Mouse (Mus musculus) neural tube, postnatal 0 days (tissue): ENCODE results near the gene Hist1h2ao. TPM values are rescaled to one million over a fixed set of nuclear protein-coding genes. Genes with fewer than 3 reads are reported as not detected.

Experiments
- microRNA-seq: library from miRNA; unstranded; fragments of <30 nt; microRNA quantifications from one replicate; pipeline ENCODE4, GENCODE M21; 2016
- polyA plus RNA-seq: library from polyadenylated mRNA; unstranded; fragments of >200 nt; fragmentation: Nextera tagmentation; extraction: Ambion mirVana; gene quantifications from 2 replicates; pipeline ENCODE4 v1.2.1, GENCODE M21; 2015

Gene Hist1h2ao
- polyA plus RNA-seq: not detected in 2 replicates

DNA sequence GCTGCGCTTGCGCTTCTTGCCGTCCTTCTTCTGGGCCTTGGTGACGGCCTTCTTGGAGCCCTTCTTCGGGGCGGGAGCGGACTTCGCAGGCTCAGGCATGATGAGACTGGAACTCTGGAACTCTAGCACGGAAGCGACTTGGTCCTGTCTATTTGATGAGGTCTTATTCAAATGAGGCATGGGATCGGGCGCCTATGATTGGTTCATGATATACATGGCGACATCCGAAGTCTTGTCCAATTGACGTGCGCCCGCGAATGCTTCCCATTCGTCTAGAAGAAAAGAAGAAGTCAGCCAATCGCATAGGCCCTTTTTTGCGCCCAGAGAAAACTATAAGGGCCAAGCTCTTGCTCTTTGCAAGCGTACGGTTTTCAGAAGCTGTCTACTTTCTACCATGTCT lies at the start of gene Hist1h2ao, which contains the start of gene Hist1h2bq:
Gene Hist1h2ao (plus strand): TSS at position 393 of the 400 bp plus-strand sequence.
Gene Hist1h2bq (minus strand): TSS at position 125 of the 400 bp plus-strand sequence.

DNA sequence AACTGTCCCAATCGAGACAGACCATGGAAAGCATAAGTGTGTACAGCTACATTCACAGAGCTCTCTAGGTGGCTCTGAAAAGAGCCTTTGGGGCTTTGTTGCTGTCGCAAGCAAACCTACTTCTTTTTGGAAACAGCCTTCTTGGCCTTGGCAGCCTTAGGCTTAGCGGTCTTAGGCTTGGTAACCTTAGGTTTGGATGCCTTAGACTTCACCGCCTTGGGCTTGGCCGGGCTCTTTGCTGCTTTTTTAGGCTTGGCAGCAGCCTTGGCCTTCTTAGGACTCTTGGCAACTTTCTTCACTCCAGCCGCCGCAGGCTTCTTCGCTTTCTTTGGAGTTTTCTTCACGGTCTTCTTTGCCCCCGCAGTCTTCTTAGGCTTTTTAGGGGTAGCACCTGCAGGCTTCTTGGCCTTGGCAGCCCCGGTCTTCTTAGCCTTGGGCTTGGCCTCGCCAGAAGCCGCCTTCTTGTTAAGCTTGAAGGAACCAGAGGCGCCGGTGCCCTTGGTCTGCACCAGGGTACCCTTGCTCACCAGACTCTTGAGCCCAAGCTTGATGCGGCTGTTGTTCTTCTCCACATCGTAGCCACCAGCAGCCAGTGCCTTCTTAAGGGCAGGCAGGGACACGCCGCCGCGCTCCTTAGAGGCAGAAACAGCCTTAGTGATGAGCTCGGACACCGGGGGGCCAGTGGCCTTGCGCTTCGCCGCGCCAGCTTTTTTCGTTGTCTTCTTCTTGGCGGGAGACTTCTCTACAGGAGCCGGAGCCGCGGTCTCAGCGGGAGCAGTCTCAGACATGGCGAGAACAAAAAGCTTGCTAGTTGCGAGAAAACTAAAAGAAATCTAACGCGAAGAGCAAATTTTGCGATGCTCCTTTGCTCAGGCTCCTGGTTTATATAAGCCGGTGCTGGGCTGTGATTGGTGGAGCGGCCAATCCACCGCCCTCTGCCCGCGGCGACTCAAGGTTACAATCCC lies 30.2 kb upstream of the Hist1h2ao start, which contains the start of gene Hist1h1b:
Gene Hist1h1b (minus strand): TSS at position 859 of the 965 bp plus-strand sequence.

DNA sequence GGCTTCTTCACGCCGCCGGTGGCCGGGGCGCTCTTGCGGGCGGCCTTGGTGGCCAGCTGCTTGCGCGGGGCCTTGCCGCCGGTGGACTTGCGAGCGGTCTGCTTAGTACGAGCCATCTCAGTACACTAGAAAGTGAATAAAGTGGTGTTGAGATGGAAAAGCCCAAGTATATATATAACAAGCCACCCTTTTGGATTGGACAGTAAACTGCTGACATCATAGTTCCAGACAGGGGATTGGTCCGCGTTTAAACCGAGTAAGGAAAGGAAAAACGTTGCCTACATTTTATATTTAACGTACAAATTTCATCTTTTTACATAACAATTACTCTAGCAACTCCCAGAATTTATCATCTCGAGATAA lies 27.0 kb upstream of the Hist1h2ao start, which contains the start of gene Hist1h3i:
Gene Hist1h3i (minus strand): TSS at position 116 of the 363 bp plus-strand sequence.

DNA sequence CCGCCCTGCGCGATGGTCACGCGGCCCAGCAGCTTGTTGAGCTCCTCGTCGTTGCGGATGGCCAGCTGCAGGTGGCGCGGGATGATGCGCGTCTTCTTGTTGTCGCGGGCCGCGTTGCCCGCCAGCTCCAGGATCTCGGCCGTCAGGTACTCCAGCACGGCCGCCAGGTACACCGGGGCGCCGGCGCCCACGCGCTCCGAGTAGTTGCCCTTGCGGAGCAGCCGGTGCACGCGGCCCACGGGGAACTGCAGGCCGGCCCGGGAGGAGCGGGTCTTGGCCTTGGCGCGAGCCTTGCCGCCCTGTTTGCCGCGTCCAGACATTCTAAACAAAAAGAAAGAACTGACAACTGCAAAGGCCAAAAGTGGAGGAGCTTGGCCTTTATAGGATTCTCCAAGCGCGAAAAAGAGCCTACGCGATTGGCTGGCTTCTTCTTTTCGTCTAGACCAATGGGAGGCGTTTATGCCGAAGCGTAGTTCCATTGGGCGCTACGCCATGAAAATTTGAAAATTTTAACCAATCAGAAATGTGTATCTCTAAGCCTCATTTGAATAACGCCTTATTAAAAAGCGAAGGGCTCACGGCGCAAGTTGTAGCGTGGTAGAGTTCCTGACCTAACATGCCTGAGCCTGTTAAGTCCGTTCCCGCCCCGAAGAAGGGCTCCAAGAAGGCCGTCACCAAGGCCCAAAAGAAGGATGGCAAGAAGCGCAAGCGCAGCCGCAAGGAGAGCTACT lies 23.2 kb upstream of the Hist1h2ao start, which contains the start of the genes Hist1h2an and Hist1h2bp:
Gene Hist1h2an (minus strand): TSS at position 320 of the 731 bp plus-strand sequence.
Gene Hist1h2bp (plus strand): TSS at position 563 of the 731 bp plus-strand sequence.

DNA sequence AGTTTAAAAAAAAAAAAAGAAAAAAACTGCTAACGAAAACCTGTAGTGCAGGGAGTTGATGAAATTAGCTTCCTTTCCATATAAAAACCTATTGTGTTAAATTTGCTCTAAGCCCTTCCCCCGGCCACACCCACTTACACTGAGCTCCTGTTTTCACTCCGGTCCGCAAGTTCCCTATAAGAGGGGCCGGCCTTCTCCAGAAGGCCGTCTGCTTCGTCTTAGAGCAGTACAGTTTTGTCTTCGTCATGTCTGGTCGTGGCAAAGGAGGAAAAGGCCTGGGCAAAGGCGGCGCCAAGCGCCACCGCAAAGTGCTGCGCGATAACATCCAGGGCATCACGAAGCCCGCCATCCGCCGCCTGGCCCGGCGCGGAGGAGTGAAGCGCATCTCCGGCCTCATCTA lies 1.3 kb downstream of the Hist1h2ao start, which contains the start of gene Hist1h4m:
Gene Hist1h4m (plus strand): TSS at position 208 of the 400 bp plus-strand sequence.

DNA sequence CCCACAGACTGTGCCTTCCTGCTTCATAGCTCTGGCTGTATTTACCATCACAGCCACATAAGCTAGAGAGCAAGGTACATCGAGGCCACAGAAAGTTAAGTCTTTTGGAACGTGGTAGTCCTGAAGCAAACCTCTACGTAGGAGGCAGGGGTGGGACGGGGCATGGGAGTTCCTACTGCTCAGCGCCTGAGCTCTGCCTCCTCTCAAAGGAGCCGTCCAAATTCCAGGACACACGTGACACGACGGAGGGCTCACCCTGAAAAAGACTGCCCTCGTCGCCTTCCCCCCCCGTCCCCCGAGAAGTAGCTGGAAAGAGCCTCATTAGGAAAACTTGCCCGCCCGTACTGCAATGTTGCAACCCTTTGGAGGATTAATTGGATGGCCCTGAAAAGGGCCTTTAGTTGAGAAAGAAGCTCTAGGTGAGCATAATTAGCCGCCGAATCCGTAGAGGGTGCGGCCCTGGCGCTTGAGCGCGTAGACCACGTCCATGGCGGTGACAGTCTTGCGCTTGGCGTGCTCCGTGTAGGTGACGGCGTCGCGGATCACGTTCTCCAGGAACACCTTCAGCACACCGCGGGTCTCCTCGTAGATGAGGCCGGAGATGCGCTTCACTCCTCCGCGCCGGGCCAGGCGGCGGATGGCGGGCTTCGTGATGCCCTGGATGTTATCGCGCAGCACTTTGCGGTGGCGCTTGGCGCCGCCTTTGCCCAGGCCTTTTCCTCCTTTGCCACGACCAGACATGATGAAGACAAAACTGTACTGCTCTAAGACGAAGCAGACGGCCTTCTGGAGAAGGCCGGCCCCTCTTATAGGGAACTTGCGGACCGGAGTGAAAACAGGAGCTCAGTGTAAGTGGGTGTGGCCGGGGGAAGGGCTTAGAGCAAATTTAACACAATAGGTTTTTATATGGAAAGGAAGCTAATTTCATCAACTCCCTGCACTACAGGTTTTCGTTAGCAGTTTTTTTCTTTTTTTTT lies 21.4 kb downstream of the Hist1h2ao start, which contains the start of gene Hist1h4n:
Gene Hist1h4n (minus strand): TSS at position 779 of the 977 bp plus-strand sequence.

DNA sequence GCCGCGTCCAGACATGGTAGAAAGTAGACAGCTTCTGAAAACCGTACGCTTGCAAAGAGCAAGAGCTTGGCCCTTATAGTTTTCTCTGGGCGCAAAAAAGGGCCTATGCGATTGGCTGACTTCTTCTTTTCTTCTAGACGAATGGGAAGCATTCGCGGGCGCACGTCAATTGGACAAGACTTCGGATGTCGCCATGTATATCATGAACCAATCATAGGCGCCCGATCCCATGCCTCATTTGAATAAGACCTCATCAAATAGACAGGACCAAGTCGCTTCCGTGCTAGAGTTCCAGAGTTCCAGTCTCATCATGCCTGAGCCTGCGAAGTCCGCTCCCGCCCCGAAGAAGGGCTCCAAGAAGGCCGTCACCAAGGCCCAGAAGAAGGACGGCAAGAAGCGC lies 23.2 kb downstream of the Hist1h2ao start, which contains the start of the genes Hist1h2ap and Hist1h2br:
Gene Hist1h2ap (minus strand): TSS at position 47 of the 400 bp plus-strand sequence.
Gene Hist1h2br (plus strand): TSS at position 283 of the 400 bp plus-strand sequence.

Small RNA genes lying within 50 kb of the gene (microRNA-seq; reads per million reads assigned to microRNA genes)
- gene Gm19658: not detected
- gene Gm44346: not detected
- not detected for gene Gm44466

Other genes starting within 250 kb of the Hist1h2ao start
- gene Olfr1364, start 228.7 kb upstream of the Hist1h2ao start, polyA plus RNA-seq: not detected in 2 replicates
- gene Olfr1362, start 196.4 kb upstream of the Hist1h2ao start, polyA plus RNA-seq: not detected in 2 replicates
- not detected in 2 replicates for gene Olfr11, start 167.9 kb upstream of the Hist1h2ao start, polyA plus RNA-seq
- gene Olfr1361, start 147.1 kb upstream of the Hist1h2ao start, polyA plus RNA-seq: not detected in 2 replicates
- not detected in 2 replicates for gene Olfr1360, start 133.1 kb upstream of the Hist1h2ao start, polyA plus RNA-seq
- not detected in 2 replicates for gene Olfr1359, start 112.4 kb upstream of the Hist1h2ao start, polyA plus RNA-seq
- not detected in 2 replicates for gene Hist1h2bl, start 94.3 kb upstream of the Hist1h2ao start, polyA plus RNA-seq
- 2.3 and 6.6 TPM in 2 replicates for gene Hist1h2ai, start 94.0 kb upstream of the Hist1h2ao start, polyA plus RNA-seq
- gene Hist1h3h, start 92.8 kb upstream of the Hist1h2ao start, polyA plus RNA-seq: 0.86 TPM in 1 of 2 replicates, not detected in the other
- 0.49 TPM in 1 of 2 replicates, not detected in the other for gene Hist1h2bm, start 88.4 kb upstream of the Hist1h2ao start, polyA plus RNA-seq
- 0.21 TPM in 1 of 2 replicates, not detected in the other for gene Hist1h4j, start 75.4 kb upstream of the Hist1h2ao start, polyA plus RNA-seq
- gene Hist1h4k, start 60.0 kb upstream of the Hist1h2ao start, polyA plus RNA-seq: 1.3 and 1.8 TPM in 2 replicates
- 3.2 and 4.2 TPM in 2 replicates for gene Hist1h2ak, start 56.6 kb upstream of the Hist1h2ao start, polyA plus RNA-seq
- gene Hist1h2bn, start 56.3 kb upstream of the Hist1h2ao start, polyA plus RNA-seq: 0.58 TPM in 1 of 2 replicates, not detected in the other
- 2.4 and 2.9 TPM in 2 replicates for gene Hist1h1b, start 29.8 kb upstream of the Hist1h2ao start, polyA plus RNA-seq
- gene Hist1h3i, start 27.1 kb upstream of the Hist1h2ao start, polyA plus RNA-seq: 12.2 and 12.5 TPM in 2 replicates
- gene Hist1h2an, start 23.2 kb upstream of the Hist1h2ao start, polyA plus RNA-seq: 2.3 and 3.8 TPM in 2 replicates
- 0.71 TPM in 1 of 2 replicates, not detected in the other for gene Hist1h2bp, start 23.0 kb upstream of the Hist1h2ao start, polyA plus RNA-seq
- 1.8 and 3.8 TPM in 2 replicates for gene Hist1h2bq, start 268 bp upstream of the Hist1h2ao start, polyA plus RNA-seq
- gene Hist1h4m, start 1.3 kb downstream of the Hist1h2ao start, polyA plus RNA-seq: not detected in 2 replicates
- gene Hist1h4n, start 21.7 kb downstream of the Hist1h2ao start, polyA plus RNA-seq: 2.5 and 3.3 TPM in 2 replicates
- 265 and 280 TPM in 2 replicates for gene Hist1h2ap, start 23.0 kb downstream of the Hist1h2ao start, polyA plus RNA-seq
- gene Hist1h2br, start 23.3 kb downstream of the Hist1h2ao start, polyA plus RNA-seq: 1.7 and 4.2 TPM in 2 replicates
- gene Zfp184, start 134.6 kb downstream of the Hist1h2ao start, polyA plus RNA-seq: 5.3 and 6.1 TPM in 2 replicates
- gene Pom121l2, start 170.7 kb downstream of the Hist1h2ao start, polyA plus RNA-seq: not detected in 2 replicates
- gene Prss16, start 199.3 kb downstream of the Hist1h2ao start, polyA plus RNA-seq: 0.21 and 0.29 TPM in 2 replicates
- 4.0 TPM in 1 of 2 replicates, not detected in the other for gene Hist1h2ah, start 225.1 kb downstream of the Hist1h2ao start, polyA plus RNA-seq
- gene Hist1h2bk, start 225.4 kb downstream of the Hist1h2ao start, polyA plus RNA-seq: not detected in 2 replicates
- 3.4 and 3.5 TPM in 2 replicates for gene Hist1h4i, start 230.9 kb downstream of the Hist1h2ao start, polyA plus RNA-seq
- not detected in 2 replicates for gene Hist1h2ag, start 232.5 kb downstream of the Hist1h2ao start, polyA plus RNA-seq
- 1.9 TPM in 1 of 2 replicates, not detected in the other for gene Hist1h2bj, start 232.7 kb downstream of the Hist1h2ao start, polyA plus RNA-seq